Mouse (Mus musculus): ENCODE data around the gene H2afj. TPM values are rescaled to one million over a fixed set of nuclear protein-coding genes. Genes with fewer than 3 reads are reported as not detected.

Gene H2afj
- polyA plus RNA-seq, 1 experiment from 2014 or later, result 445 TPM

DNA sequence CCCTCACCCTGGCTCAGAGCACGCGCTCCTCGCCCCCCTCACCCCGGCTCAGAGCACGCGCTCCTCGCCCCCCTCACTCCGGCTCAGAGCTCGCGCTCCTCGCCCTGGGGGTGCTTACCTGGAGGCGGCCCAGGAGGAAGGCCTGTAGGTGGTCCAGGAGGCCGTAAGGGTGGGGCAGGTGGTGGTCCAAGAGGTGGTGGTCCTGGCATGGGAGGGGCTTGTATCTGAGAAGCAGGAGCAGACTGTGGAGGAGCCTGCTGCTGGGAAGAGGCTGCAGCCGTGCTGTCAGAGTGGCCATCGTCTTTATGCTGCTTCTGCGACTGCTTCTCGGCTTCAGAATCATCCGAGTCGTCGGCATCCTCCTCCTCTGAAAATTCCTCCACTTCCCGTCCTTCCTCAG is 8.8 kb downstream of the H2afj start:
- H3K36me3 ChIP-seq (ENCODE audit: control insufficient read depth, insufficient read depth, low read length), result peaks cover 43% of the 10 kb centered on the region
- H3K4me1 ChIP-seq (replicated peaks; ENCODE audit: control insufficient read depth, insufficient read depth), result no peaks in the 10 kb centered on the region
- TF ChIP-seq CTCF (IDR thresholded peaks at IDR 0.05; ENCODE audit: low read depth) (no peak), EP300 (optimal IDR thresholded peaks at IDR 0.05) (no peak)
- 91% methylated on average over 21 of the region's 21 CpGs for WGBS
- H3K9me3 ChIP-seq (ENCODE audit: control insufficient read depth, low read length), result no peaks in the 10 kb centered on the region
- no peaks in the 10 kb centered on the region for H3K27me3 ChIP-seq (ENCODE audit: control insufficient read depth, insufficient read depth, low read length)
- DNase-seq (ENCODE audit: low spot score) (no peak), ATAC-seq (ENCODE audit: low FRiP score, low TSS enrichment) (no peak)
- H3K27ac ChIP-seq (replicated peaks), result no peak overlapping the region
- no peak overlapping the region for H3K4me3 ChIP-seq (ENCODE audit: low read depth, low read length)
- no peak overlapping the region for H3K9ac ChIP-seq (ENCODE audit: low read length)
- H3K4me2 ChIP-seq (replicated peaks; ENCODE audit: low read depth), result no peak overlapping the region

- Histone ChIP-seq H3K36me3 (ENCODE audit: control insufficient read depth, insufficient read depth, low read length) (peaks cover 46% of the 10 kb centered on the region), H3K27ac (replicated peaks) (no peak overlapping the region), H3K4me3 (ENCODE audit: low read depth, low read length) (no peak overlapping the region), H3K9me3 (ENCODE audit: control insufficient read depth, low read length) (no peaks in the 10 kb centered on the region), H3K4me2 (replicated peaks; ENCODE audit: low read depth) (no peak overlapping the region), H3K4me1 (replicated peaks; ENCODE audit: control insufficient read depth, insufficient read depth) (no peaks in the 10 kb centered on the region), H3K27me3 (ENCODE audit: control insufficient read depth, insufficient read depth, low read length) (no peaks in the 10 kb centered on the region), H3K9ac (ENCODE audit: low read length) (no peak overlapping the region)
- TF ChIP-seq CTCF (IDR thresholded peaks at IDR 0.05; ENCODE audit: low read depth), result no peak
- TF ChIP-seq EP300 (optimal IDR thresholded peaks at IDR 0.05), result no peak
- ATAC-seq (ENCODE audit: low FRiP score, low TSS enrichment), result no peak
- no peak for DNase-seq (ENCODE audit: low spot score)
- 91% methylated on average over 3 of the region's 3 CpGs for WGBS
Measured at GRCm38 (mm10) chr6:136817549-136817948, 9.5 kb downstream of the H2afj start.

- H3K36me3 ChIP-seq (ENCODE audit: control insufficient read depth, insufficient read depth, low read length), result peaks cover 52% of the 10 kb centered on the region
- H3K4me2 ChIP-seq (replicated peaks; ENCODE audit: low read depth), result no peak overlapping the region
- no peaks in the 10 kb centered on the region for H3K27me3 ChIP-seq (ENCODE audit: control insufficient read depth, insufficient read depth, low read length)
- H3K9me3 ChIP-seq (ENCODE audit: control insufficient read depth, low read length), result no peaks in the 10 kb centered on the region
- ATAC-seq (ENCODE audit: low FRiP score, low TSS enrichment), result 0 out of 2 replicates have a peak, but pooled peaks have one; percentile 33
- no peak for TF ChIP-seq EP300 (optimal IDR thresholded peaks at IDR 0.05)
- no peak overlapping the region for H3K4me3 ChIP-seq (ENCODE audit: low read depth, low read length)
- no peaks in the 10 kb centered on the region for H3K4me1 ChIP-seq (replicated peaks; ENCODE audit: control insufficient read depth, insufficient read depth)
- WGBS, result 95% methylated on average over 21 of the region's 21 CpGs
- H3K27ac ChIP-seq (replicated peaks), result no peak overlapping the region
- no peak overlapping the region for H3K9ac ChIP-seq (ENCODE audit: low read length)
- DNase-seq (ENCODE audit: low spot score), result no peak
Measured at GRCm38 (mm10) chr6:136820381-136820780, 12.3 kb downstream of the H2afj start.

DNA sequence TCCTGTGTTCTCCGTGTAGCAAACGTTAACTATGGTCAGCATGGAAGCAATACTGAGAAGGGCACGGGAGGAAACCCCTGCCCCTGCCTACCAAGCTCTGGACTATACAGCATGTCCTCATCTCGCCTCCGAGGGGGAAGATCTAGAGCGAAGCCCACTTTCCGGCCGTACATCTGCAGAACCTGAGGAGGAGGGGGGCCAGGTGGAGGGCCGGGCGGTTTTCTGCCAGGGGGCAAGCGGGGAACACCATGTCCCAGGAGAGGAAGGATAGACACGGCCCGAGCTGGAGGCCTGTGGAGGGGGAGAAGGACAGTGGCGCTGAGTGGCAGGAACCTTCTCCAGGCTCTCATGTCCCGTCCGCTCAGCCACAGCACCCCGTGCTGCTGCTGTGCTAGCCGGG is 13.0 kb downstream of the H2afj start:
- no peaks in the 10 kb centered on the region for H3K9me3 ChIP-seq (ENCODE audit: control insufficient read depth, low read length)
- no peaks in the 10 kb centered on the region for H3K27me3 ChIP-seq (ENCODE audit: control insufficient read depth, insufficient read depth, low read length)
- DNase-seq (ENCODE audit: low spot score) (no peak), ATAC-seq (ENCODE audit: low FRiP score, low TSS enrichment) (no peak)
- WGBS, result 94% methylated on average over 15 of the region's 18 CpGs
- H3K4me3 ChIP-seq (ENCODE audit: low read depth, low read length), result no peak overlapping the region
- H3K36me3 ChIP-seq (ENCODE audit: control insufficient read depth, insufficient read depth, low read length), result peaks cover 47% of the 10 kb centered on the region
- H3K27ac ChIP-seq (replicated peaks), result no peak overlapping the region
- H3K4me1 ChIP-seq (replicated peaks; ENCODE audit: control insufficient read depth, insufficient read depth), result no peaks in the 10 kb centered on the region
- H3K4me2 ChIP-seq (replicated peaks; ENCODE audit: low read depth), result no peak overlapping the region
- TF ChIP-seq EP300 (optimal IDR thresholded peaks at IDR 0.05) (no peak), CTCF (IDR thresholded peaks at IDR 0.05; ENCODE audit: low read depth) (no peak)
- H3K9ac ChIP-seq (ENCODE audit: low read length), result no peak overlapping the region

- Histone ChIP-seq H3K4me2 (replicated peaks; ENCODE audit: low read depth) (no peak overlapping the region), H3K27me3 (ENCODE audit: control insufficient read depth, insufficient read depth, low read length) (no peaks in the 10 kb centered on the region), H3K27ac (replicated peaks) (no peak overlapping the region), H3K9me3 (ENCODE audit: control insufficient read depth, low read length) (no peaks in the 10 kb centered on the region), H3K36me3 (ENCODE audit: control insufficient read depth, insufficient read depth, low read length) (peaks cover 36% of the 10 kb centered on the region), H3K4me3 (ENCODE audit: low read depth, low read length) (no peak overlapping the region), H3K9ac (ENCODE audit: low read length) (no peak overlapping the region), H3K4me1 (replicated peaks; ENCODE audit: control insufficient read depth, insufficient read depth) (peaks cover 2% of the 10 kb centered on the region; the same call in 1 of the 2 replicates)
- TF ChIP-seq EP300 (optimal IDR thresholded peaks at IDR 0.05) (no peak), CTCF (IDR thresholded peaks at IDR 0.05; ENCODE audit: low read depth) (no peak)
- DNase-seq (ENCODE audit: low spot score), result no peak
- ATAC-seq (ENCODE audit: low FRiP score, low TSS enrichment), result no peak
- 87% methylated on average over 8 of the region's 8 CpGs for WGBS
Measured at GRCm38 (mm10) chr6:136824987-136825386, 16.9 kb downstream of the H2afj start.

GRCm38 (mm10) chr6:136827116-136827515 is 19.1 kb downstream of the H2afj start:
- Histone ChIP-seq H3K4me2 (replicated peaks; ENCODE audit: low read depth) (peak overlapping the region; percentile 55), H3K9me3 (ENCODE audit: control insufficient read depth, low read length) (no peaks in the 10 kb centered on the region), H3K4me1 (replicated peaks; ENCODE audit: control insufficient read depth, insufficient read depth) (peaks cover 2% of the 10 kb centered on the region; the same call in 1 of the 2 replicates), H3K27ac (replicated peaks) (peak overlapping the region; percentile 86; the same call in 1 of the 2 replicates), H3K36me3 (ENCODE audit: control insufficient read depth, insufficient read depth, low read length) (peaks cover 19% of the 10 kb centered on the region; the same call in 1 of the 2 replicates), H3K27me3 (ENCODE audit: control insufficient read depth, insufficient read depth, low read length) (no peaks in the 10 kb centered on the region), H3K4me3 (ENCODE audit: low read depth, low read length) (peak overlapping the region; percentile 99), H3K9ac (ENCODE audit: low read length) (peak overlapping the region; percentile 99)
- TF ChIP-seq CTCF (IDR thresholded peaks at IDR 0.05; ENCODE audit: low read depth) (no peak), EP300 (optimal IDR thresholded peaks at IDR 0.05) (no peak)
- ATAC-seq (ENCODE audit: low FRiP score, low TSS enrichment) (no peak), DNase-seq (ENCODE audit: low spot score) (no peak)
- 9% methylated on average over 7 of the region's 7 CpGs for WGBS
